Mouse (Mus musculus): ENCODE data around the gene Col5a1. TPM values are rescaled to one million over a fixed set of nuclear protein-coding genes. Genes with fewer than 3 reads are reported as not detected.

Gene Col5a1
- polyA plus RNA-seq, 1 experiment from 2014 or later = 10.9 TPM

DNA sequence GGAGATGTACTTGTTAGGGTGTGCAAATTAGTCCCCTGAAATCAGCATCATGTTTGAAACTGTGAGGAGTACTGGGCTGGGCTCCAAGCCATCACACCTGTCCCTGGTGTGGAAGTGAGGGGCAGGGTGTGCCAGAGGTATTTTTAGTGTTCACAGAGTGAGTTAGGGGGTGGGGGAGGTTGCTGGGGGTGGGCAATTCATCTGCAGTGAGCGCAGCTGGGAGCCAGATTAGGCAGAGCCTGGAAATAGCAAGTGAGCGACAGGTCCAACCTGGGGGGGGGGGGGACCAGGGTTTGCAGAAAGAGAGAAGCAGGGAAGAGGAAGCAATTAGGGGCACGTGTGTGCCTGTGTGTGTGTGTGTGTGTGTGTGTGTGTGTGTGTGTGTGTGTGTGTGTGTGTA is 89.6 kb downstream of the Col5a1 start:
- Histone ChIP-seq H3K27me3 (ENCODE audit: insufficient read depth, low read length) (no peaks in the 10 kb centered on the region), H3K4me1 (ENCODE audit: insufficient read depth) (peaks cover 25% of the 10 kb centered on the region), H3K9me3 (ENCODE audit: low read length) (no peaks in the 10 kb centered on the region), H3K9ac (replicated peaks) (no peak overlapping the region), H3K27ac (ENCODE audit: low read depth) (no peak overlapping the region), H3K4me2 (ENCODE audit: low read depth, low read length) (no peak overlapping the region), H3K4me3 (ENCODE audit: low read depth, low read length) (no peak overlapping the region), H3K36me3 (replicated peaks; ENCODE audit: insufficient read depth, low read length) (no peaks in the 10 kb centered on the region)
- WGBS (ENCODE audit: insufficient replicate concordance) = 53% methylated on average over 2 of the region's 3 CpGs
- DNase-seq (no peak), ATAC-seq (no peak)
- TF ChIP-seq EP300 (IDR thresholded peaks at IDR 0.05; ENCODE audit: low read depth) (no peak), CTCF (IDR thresholded peaks at IDR 0.05; ENCODE audit: low read depth) (no peak)

DNA sequence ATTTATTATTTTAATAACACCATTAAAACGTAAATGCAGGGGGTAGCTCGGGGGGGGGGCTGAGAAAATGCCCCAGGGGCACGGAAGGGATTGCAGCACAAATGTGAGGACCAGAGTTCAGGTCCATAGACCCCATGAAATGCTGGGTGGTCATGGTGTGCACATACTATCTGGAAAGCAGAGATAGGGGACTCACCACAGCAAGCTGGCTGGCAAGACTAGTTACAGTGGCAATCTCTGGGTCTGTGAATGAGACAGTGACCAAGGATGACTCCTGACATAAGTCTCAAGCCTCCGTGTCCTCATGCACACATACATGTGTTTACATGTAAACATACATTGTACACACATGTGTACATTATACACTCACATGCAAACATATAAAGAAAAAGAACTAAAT is 90.3 kb downstream of the Col5a1 start:
- peaks cover 32% of the 10 kb centered on the region for H3K4me1 ChIP-seq (ENCODE audit: insufficient read depth)
- ATAC-seq = no peak
- 56% methylated on average over 4 of the region's 4 CpGs for WGBS (ENCODE audit: insufficient replicate concordance)
- no peaks in the 10 kb centered on the region for H3K27me3 ChIP-seq (ENCODE audit: insufficient read depth, low read length)
- no peak for DNase-seq
- no peak overlapping the region for H3K4me2 ChIP-seq (ENCODE audit: low read depth, low read length)
- H3K9me3 ChIP-seq (ENCODE audit: low read length) = no peaks in the 10 kb centered on the region
- no peak overlapping the region for H3K27ac ChIP-seq (ENCODE audit: low read depth)
- no peak overlapping the region for H3K9ac ChIP-seq (replicated peaks)
- H3K4me3 ChIP-seq (ENCODE audit: low read depth, low read length) = no peak overlapping the region
- H3K36me3 ChIP-seq (replicated peaks; ENCODE audit: insufficient read depth, low read length) = no peaks in the 10 kb centered on the region
- TF ChIP-seq CTCF (IDR thresholded peaks at IDR 0.05; ENCODE audit: low read depth) (no peak), EP300 (IDR thresholded peaks at IDR 0.05; ENCODE audit: low read depth) (no peak)

DNA sequence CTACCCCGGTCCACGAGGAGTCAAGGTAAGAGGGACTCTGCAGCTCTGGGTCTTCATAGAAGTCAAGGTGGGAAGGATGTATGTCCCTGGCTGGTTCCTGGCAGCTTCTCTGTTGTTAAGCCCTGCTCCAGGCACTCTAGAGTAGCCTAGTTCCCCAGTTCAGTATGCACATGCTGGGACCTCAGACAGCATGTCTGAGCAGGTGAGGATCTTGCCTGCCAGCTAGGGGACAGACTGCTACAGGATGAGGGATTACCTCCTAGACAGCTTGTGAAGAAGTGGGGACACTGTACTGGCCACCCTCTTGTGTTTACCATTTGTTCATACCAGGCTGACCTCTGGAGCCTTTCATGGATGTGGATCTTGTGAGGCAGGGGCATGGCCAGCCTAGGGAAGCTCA is 94.8 kb downstream of the Col5a1 start:
- 83% methylated on average over 2 of the region's 2 CpGs for whole genome bisulfite sequencing (ENCODE audit: insufficient replicate concordance)

GRCm38 (mm10) chr2:27981621-27982535 is 95.7 kb downstream of the Col5a1 start:
- Histone ChIP-seq H3K9ac (replicated peaks) (peak overlapping the region; percentile 27; the same call in 1 of the 2 replicates), H3K4me1 (ENCODE audit: insufficient read depth) (peaks cover 59% of the 10 kb centered on the region), H3K27ac (ENCODE audit: low read depth) (peak overlapping the region; percentile 87), H3K27me3 (ENCODE audit: insufficient read depth, low read length) (no peaks in the 10 kb centered on the region), H3K4me3 (ENCODE audit: low read depth, low read length) (no peak overlapping the region), H3K9me3 (ENCODE audit: low read length) (no peaks in the 10 kb centered on the region), H3K4me2 (ENCODE audit: low read depth, low read length) (peak overlapping the region; percentile 64), H3K36me3 (replicated peaks; ENCODE audit: insufficient read depth, low read length) (no peaks in the 10 kb centered on the region)
- TF ChIP-seq CTCF (IDR thresholded peaks at IDR 0.05; ENCODE audit: low read depth) (no peak), EP300 (IDR thresholded peaks at IDR 0.05; ENCODE audit: low read depth) (peak; percentile 95)
- DNase-seq (peak; percentile 24), ATAC-seq (peak; percentile 77)
- WGBS (ENCODE audit: insufficient replicate concordance) = 34% methylated on average over 14 of the region's 14 CpGs

More for the DNA sequence above, 94.8 kb downstream of the Col5a1 start:
- Histone ChIP-seq H3K27me3 (ENCODE audit: insufficient read depth, low read length) (no peaks in the 10 kb centered on the region), H3K4me1 (ENCODE audit: insufficient read depth) (peaks cover 63% of the 10 kb centered on the region), H3K9ac (replicated peaks) (peak overlapping the region; percentile 13; the same call in 1 of the 2 replicates), H3K4me2 (ENCODE audit: low read depth, low read length) (peak overlapping the region; percentile 64), H3K36me3 (replicated peaks; ENCODE audit: insufficient read depth, low read length) (no peaks in the 10 kb centered on the region), H3K4me3 (ENCODE audit: low read depth, low read length) (no peak overlapping the region), H3K27ac (ENCODE audit: low read depth) (peak overlapping the region; percentile 87), H3K9me3 (ENCODE audit: low read length) (no peaks in the 10 kb centered on the region)
- DNase-seq (no peak), ATAC-seq (0 out of 2 replicates have a peak, but pooled peaks have one; percentile 0)
- TF ChIP-seq CTCF (IDR thresholded peaks at IDR 0.05; ENCODE audit: low read depth) = no peak
- no peak for TF ChIP-seq EP300 (IDR thresholded peaks at IDR 0.05; ENCODE audit: low read depth)

DNA sequence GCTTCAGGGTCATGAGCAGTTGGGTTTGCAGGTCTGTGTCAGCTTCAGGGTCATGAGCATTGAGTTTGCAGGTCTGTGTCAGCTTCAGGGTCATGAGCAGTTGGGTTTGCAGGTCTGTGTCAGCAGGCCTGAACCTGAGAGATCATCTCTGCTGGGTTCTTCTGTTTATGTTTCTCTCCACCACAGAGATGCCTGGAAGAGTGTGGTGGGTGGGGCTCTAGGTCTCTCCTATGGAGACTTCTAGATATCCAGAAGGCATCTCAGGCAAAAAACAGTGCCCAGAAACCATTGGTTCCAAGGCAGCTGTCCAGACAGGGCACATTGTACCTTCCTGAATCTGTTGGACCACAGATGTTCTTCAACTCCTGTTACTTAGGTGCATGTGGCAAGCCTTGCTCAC is 96.9 kb downstream of the Col5a1 start:
- H3K9me3 ChIP-seq (ENCODE audit: low read length) = no peaks in the 10 kb centered on the region
- peaks cover 58% of the 10 kb centered on the region for H3K4me1 ChIP-seq (ENCODE audit: insufficient read depth)
- DNase-seq (no peak), ATAC-seq (no peak)
- no peaks in the 10 kb centered on the region for H3K36me3 ChIP-seq (replicated peaks; ENCODE audit: insufficient read depth, low read length)
- H3K4me2 ChIP-seq (ENCODE audit: low read depth, low read length) = no peak overlapping the region
- H3K4me3 ChIP-seq (ENCODE audit: low read depth, low read length) = no peak overlapping the region
- peak overlapping the region; percentile 87 for H3K27ac ChIP-seq (ENCODE audit: low read depth)
- H3K27me3 ChIP-seq (ENCODE audit: insufficient read depth, low read length) = no peaks in the 10 kb centered on the region
- H3K9ac ChIP-seq (replicated peaks) = no peak overlapping the region
- no peak for TF ChIP-seq CTCF (IDR thresholded peaks at IDR 0.05; ENCODE audit: low read depth)
- no peak for TF ChIP-seq EP300 (IDR thresholded peaks at IDR 0.05; ENCODE audit: low read depth)

- DNase-seq = peak; percentile 75
These were observed 97.7 kb downstream of the Col5a1 start for GRCm38 (mm10) chr2:27983884-27984283.

More at GRCm38 (mm10) chr2:27983884-27984283, 97.7 kb downstream of the Col5a1 start:
- TF ChIP-seq CTCF (IDR thresholded peaks at IDR 0.05; ENCODE audit: low read depth) = peak; percentile 90
- no peak for TF ChIP-seq EP300 (IDR thresholded peaks at IDR 0.05; ENCODE audit: low read depth)
- peaks cover 55% of the 10 kb centered on the region for H3K4me1 ChIP-seq (ENCODE audit: insufficient read depth)
- peak overlapping the region; percentile 87; the same call in 1 of the 2 replicates for H3K27ac ChIP-seq (ENCODE audit: low read depth)
- H3K9ac ChIP-seq (replicated peaks) = 0 out of 2 replicates have a peak overlapping the region, but pooled peaks have one; percentile 21
- ATAC-seq = peak; percentile 40; the same call in 1 of the 2 replicates
- H3K4me2 ChIP-seq (ENCODE audit: low read depth, low read length) = no peak overlapping the region
- no peaks in the 10 kb centered on the region for H3K36me3 ChIP-seq (replicated peaks; ENCODE audit: insufficient read depth, low read length)
- WGBS (ENCODE audit: insufficient replicate concordance) = 33% methylated on average over 3 of the region's 3 CpGs
- H3K27me3 ChIP-seq (ENCODE audit: insufficient read depth, low read length) = no peaks in the 10 kb centered on the region
- H3K9me3 ChIP-seq (ENCODE audit: low read length) = no peaks in the 10 kb centered on the region
- no peak overlapping the region for H3K4me3 ChIP-seq (ENCODE audit: low read depth, low read length)
